Mouse (Mus musculus) layer of hippocampus, postnatal 10 days (tissue): ENCODE data around the gene Pcdh15. TPM values are rescaled to one million over a fixed set of nuclear protein-coding genes. Genes with fewer than 3 reads are reported as not detected.

Experiments used
- DNase-seq, 2 experiments: peaks; one replicate each; pipeline ENCODE4 v3.0.0; 2021; ENCODE audit warnings: low spot score in 2 of 2
- total RNA-seq, 2 experiments: library from RNA; stranded (reverse); gene quantifications; 2 replicates each; pipeline ENCODE4 v1.2.3; 2021

The Pcdh15 gene
- total RNA-seq, 2 experiments from 2014 or later = 31.8 to 40.8 TPM

DNA sequence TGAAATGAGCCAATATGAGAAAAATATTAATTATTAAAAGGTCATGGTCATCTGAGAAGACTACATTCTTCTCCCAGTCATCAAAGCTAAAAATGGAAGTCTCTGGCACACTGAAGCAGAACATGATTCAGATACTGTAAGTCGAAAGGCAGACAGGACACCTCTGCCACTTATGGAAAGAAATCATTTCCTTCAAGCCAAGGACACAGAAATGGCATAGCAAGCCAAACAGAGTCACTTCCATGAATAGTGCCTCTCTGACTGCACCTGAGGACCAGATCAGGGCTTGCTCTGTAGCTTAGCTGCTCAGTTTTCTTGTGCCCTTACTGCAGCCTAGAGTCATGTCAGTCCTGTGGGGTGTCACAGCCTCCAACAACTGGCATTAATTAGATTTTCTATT, 234.3 kb downstream of the Pcdh15 start:
- DNase-seq = no peak

GRCm38 (mm10) chr10:73379001-73379400, 279.9 kb downstream of the Pcdh15 start:
- DNase-seq = no peak

- DNase-seq = no peak
Measured at GRCm38 (mm10) chr10:73384003-73384402, 284.9 kb downstream of the Pcdh15 start.

- no peak for DNase-seq
Measured at GRCm38 (mm10) chr10:73400426-73400825, 301.3 kb downstream of the Pcdh15 start.

GRCm38 (mm10) chr10:73425408-73425807, 326.3 kb downstream of the Pcdh15 start:
- DNase-seq = no peak

DNA sequence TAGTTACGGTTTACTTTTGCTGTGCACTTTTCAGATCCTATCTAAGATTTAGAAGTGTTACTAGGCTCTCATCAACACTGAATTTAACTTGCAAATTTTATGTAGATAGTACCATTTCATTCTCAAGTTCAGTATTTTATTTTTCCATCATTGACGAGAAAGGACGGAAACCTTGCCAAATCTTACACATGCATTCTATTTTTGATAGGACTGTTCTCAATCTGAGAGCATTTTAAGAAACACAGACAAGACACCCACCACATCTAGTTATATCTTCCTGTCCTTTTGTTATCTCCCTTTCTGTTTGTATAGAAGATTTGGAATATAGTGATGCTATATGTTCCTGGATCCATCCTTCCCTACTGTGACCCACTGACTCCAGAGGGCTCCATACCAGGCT, 332.2 kb downstream of the Pcdh15 start:
- no peak for DNase-seq

DNA sequence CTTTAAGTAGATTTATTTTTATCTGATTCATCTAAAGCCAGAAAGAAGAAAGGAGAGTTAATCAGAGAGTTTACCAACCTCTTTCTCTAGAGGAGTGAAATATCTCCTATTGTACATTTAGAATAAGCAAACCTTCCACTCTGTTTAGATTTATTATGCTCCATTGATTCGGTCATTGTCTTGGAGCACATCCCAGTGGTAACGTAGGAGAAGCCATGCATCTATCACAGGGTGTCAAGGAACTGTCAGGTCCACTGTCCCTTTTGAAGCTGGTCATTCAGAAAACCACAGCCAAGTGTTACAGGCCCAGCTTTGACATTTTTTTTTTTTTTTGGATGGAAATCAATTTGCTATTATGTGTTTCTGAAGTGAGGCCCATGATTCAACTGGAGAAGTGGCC, 384.9 kb downstream of the Pcdh15 start:
- DNase-seq = no peak

- DNase-seq = no peak
Measured at GRCm38 (mm10) chr10:73491654-73492053, 392.5 kb downstream of the Pcdh15 start.

- no peak for DNase-seq
Measured at GRCm38 (mm10) chr10:73514846-73515245, 415.7 kb downstream of the Pcdh15 start.

GRCm38 (mm10) chr10:73515742-73516141, 416.6 kb downstream of the Pcdh15 start:
- no peak for DNase-seq

- no peak for DNase-seq
Measured at GRCm38 (mm10) chr10:73519438-73519837, 420.3 kb downstream of the Pcdh15 start.

DNA sequence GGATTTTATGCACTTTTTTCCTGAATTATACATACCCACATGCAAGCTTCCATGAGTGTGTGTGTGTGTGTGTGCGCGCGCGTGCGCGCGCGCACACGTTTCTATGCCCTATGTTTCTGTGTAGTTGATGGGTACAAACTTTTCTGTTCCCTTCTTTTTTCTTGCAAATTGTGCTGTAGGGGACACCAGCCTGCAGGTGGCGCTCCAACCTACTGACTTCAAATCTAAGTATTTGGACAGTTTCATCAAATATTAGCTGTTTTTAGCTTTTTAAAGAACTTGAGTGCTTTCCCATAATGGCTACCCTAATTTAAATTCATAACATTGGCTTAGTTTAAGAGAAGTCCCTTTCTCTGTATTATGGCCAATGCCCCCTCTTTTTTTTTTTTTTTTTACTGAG, 453.7 kb downstream of the Pcdh15 start:
- DNase-seq = peak; percentile 42 to 59

GRCm38 (mm10) chr10:73564216-73564615, 465.1 kb downstream of the Pcdh15 start:
- DNase-seq = peak; percentile 15 to 33

GRCm38 (mm10) chr10:73574711-73575297, 475.7 kb downstream of the Pcdh15 start:
- DNase-seq = no peak

DNA sequence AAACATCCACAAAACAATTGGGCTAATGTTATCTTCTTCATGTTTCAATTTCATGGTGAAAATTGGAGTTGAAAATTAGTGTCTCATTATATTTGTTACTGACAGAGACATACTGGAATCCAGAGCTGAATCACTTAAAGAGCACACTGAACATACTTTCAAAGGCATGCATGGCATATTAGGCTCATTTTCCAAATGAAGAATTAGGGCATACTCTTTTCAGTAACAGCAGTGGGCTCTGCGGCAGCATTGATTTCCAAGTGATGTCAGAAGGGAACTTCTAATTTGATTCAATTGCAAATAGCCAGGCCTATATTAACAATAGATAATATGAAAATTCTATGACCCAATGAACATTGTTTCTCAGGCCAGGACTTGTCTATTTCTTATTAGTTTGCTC, 568.4 kb downstream of the Pcdh15 start:
- no peak for DNase-seq

GRCm38 (mm10) chr10:73700519-73701286, 601.6 kb downstream of the Pcdh15 start:
- DNase-seq = no peak

DNA sequence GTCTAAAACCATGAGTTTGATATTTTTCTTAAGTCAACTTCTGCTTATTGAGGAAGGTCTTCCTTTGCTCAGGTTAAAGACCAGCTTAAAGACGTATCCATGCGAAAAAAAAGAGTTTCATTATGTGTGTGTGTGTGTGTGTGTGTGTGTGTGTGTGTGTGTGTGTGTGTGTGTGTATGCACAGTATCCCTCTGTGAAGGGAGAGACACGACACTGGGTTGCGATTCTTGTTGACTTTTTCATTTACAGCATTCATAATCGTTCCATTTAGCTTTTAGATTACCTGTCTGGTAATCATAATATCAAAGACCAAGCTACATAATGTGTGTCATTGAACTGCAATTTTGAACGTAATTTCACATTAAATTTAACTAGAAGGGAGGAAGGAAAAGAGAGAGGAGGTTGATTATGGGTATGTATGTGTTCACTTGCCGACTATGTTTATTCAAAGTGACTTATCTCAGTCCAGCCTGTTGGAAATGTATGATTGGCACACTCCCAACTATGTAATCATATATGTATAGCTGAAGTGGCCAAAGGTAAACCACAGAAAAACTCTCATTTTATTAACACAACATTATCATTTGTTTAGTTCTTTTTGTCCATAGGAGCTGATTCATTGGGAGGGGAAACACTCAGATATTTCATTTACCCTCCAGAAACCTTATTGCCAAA, 626.6 kb downstream of the Pcdh15 start:
- no peak for DNase-seq

GRCm38 (mm10) chr10:73733246-73733645, 634.1 kb downstream of the Pcdh15 start:
- DNase-seq = no peak

- no peak for DNase-seq
Measured at GRCm38 (mm10) chr10:73749021-73749420, 649.9 kb downstream of the Pcdh15 start.

DNA sequence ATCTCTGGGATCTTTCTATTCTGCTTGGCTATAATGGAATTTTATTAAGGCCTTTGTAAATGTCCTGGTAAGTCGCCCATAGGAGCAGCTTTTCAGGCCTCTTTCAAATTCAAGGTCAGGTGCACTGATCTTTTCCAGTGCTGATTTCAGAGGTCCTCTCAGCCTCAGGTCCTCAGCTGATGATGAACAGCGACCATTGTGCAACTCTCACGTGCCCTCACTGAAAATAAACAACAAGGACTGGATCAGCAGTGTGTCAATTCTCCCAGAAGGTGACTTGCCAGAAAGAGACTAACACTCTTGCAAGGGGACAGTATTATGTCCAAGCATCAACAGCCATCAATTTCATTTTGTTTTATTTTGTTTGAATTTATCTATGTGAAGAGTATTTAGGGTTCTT, 654.7 kb downstream of the Pcdh15 start:
- no peak for DNase-seq

DNA sequence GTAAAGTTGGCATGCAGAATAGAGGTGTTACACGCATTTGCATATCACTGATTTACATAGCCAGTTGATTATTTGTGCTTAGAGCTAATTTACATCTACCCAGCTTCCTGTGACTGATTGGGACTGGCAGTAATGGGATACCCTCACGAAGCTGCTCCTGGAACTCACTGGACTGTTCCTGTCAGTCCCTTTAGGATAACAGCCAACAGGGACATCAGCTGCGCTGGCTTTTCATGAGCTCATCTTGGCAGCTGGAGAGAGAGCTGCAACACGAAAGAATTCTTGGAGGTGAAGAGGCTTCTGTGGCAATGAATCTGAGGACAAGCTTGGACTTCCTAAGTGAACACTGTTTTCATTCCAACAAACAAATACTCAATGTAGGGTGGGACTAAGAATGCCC, 683.8 kb downstream of the Pcdh15 start:
- DNase-seq = no peak

DNA sequence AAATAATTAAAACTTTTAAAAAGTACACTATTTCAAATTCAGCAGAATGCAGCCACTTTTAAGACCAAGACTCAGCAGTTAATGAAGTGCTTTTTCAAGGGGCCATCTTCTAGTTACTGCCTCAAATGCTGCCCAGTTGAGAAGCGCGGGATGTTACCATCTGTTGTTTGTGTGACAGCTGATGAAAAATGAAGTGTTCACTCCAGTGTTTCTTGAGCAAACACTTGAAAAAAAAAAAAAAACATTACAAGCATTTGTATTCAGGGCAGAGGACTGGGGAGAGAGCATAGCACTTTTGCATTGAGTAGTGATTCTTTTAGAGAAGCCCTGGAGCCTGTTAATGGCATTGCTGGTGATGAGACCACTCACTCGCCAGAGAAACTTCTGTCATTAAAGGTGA, 689.0 kb downstream of the Pcdh15 start:
- DNase-seq = no peak
